Mouse (Mus musculus): ENCODE results near the gene Tmem140. TPM values are rescaled to one million over a fixed set of nuclear protein-coding genes. Genes with fewer than 3 reads are reported as not detected.
A peak's percentile ranks its signal among the peaks of the same experiment; 100 is the strongest.

Tmem140 gene
- total RNA-seq, 2 experiments from 2014 or later = 2.3 to 2.9 TPM

DNA sequence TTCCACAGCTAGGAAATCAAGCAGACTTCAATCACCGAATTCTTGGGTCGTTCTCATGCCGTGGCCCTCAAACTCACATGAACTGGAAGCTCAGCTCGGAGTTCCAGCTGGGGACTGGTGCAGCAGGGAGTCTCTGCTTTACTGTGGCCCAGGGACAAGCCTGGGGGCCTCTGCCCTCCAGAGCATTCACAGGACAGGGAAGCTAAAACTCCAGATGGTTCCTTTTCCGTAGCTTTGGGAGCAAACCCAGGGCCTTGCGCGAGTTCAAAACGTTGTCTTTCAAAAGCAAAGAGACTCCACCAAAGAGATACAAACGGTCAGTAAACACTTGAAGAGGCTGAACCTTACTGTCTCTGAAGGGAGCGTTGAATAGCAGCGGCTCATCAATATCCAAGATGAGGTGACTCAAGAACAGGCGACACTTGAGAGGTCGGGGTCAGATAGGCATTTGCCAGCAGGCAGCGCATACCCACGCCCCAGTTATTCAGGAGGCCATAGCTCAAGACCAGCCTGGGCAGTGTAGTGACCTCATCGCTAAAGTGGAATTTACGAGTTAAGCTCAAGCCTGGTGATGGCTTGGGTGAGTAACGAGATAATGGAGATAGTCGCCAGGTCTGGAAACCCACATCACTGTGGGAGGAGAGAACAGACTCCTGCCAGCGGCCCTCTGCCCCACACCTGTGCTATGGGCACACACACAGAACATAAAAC is 5.7 kb downstream of the Tmem140 start:
- Histone ChIP-seq H3K27ac (peak overlapping the region; percentile 48; the same call in 1 of the 2 replicates), H3K4me3 (no peak overlapping the region)
- no peak for DNase-seq (ENCODE audit: low spot score in 2 of 2)
- no peak for TF ChIP-seq CTCF (conservative IDR thresholded peaks at IDR 0.05)

DNA sequence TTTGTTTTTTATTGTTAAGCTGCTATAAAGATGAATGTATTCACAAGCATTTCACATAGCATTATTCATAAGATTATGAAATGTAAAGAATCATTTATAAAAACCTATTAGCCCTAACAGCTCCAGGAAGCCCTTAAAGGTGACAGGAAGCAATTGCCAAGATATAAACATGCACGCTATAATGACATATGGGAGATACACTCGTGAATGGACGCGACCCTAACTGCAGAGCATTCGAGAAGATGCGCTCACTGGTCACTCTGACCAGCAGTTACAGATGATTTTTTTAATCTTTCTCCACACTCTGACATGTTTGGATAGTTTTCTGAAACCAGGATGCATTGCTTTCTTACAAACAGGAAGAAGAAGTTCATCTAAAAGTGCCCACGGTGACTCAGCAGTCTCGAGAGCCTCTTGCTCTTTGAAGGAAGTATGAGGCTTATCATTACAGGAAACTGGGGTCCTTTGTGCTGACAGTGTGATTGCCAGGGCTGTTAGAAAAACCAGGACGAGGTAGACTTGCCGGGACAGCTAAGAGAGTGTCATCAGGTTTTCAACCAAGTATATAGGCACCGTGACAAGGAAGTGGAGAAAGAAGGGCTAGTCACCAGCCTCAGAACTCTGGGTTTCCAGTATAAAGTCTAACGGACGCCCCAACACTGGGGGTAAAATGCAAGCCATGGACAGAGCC is 6.4 kb downstream of the Tmem140 start:
- DNase-seq (ENCODE audit: low spot score in 2 of 2) = no peak
- peak overlapping the region; percentile 18; the same call in 1 of the 2 replicates for H3K27ac ChIP-seq
- H3K4me3 ChIP-seq = no peak overlapping the region
- TF ChIP-seq CTCF (conservative IDR thresholded peaks at IDR 0.05) = no peak

DNA sequence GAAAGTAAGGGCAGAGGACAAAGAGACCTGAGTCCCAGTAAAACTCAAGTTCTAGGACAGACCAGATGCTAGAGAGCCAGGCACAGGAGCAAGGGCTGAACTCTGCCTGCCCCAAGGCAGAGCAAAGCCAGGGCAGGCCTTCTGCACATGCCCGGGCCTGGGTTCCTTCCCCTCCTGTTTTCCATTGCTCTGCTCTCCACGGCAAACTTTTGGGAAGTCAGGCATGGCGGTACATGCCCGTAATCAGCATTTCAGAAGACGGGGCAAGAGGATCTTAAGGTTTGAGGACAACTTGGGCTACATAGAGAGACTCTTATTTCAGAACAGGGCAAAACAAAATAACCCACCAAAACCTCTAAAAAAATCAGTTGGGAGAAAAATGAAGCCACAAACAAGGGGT is 7.2 kb downstream of the Tmem140 start:
- Histone ChIP-seq H3K4me3 (no peak overlapping the region), H3K27ac (0 out of 2 replicates have a peak overlapping the region, but pooled peaks have one; percentile 18)
- TF ChIP-seq CTCF (conservative IDR thresholded peaks at IDR 0.05) = no peak
- DNase-seq (ENCODE audit: low spot score in 2 of 2) = no peak

DNA sequence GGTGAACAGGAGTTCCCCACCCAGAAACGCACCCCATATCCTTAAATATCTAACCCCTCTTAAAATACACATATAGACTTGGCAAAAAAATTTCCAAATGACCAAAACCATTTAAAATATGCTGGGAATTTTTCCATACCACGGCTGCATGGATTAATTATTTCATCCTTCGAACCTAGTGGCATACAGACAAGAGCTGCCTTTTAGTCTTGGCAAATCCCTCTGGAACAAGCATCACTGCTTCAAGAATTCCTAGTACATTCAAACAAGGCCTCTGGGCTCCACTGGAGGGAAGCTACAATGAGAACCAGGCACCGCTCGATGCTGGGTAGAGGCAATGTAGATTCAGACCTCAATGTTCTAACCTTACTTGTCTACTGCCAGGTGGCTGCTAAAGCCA is 7.8 kb downstream of the Tmem140 start:
- no peak for DNase-seq (ENCODE audit: low spot score in 2 of 2)
- TF ChIP-seq CTCF (conservative IDR thresholded peaks at IDR 0.05) = no peak
- H3K27ac ChIP-seq = no peak overlapping the region
- H3K4me3 ChIP-seq = no peak overlapping the region

DNA sequence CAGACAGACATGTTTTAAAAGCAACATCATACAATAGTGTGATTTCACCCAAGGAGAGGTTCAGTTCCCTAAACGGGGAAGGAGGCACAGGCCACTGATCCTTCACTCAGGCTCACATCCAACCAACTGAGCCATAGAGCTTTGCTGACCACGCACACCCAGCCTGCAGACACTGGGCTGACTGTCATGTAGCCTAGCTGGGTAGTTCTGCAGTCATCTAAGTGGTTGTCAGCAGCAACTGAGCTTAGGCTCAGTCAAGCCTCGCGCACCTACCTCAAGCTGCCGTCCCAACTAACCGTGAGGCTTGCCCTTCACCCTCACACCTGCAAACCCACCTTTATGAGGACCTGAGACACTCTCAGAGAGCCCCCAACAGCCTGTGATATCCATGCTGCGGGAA is 9.0 kb downstream of the Tmem140 start:
- Histone ChIP-seq H3K4me3 (no peak overlapping the region), H3K27ac (no peak overlapping the region)
- no peak for DNase-seq (ENCODE audit: low spot score in 2 of 2)
- TF ChIP-seq CTCF (conservative IDR thresholded peaks at IDR 0.05) = no peak

DNA sequence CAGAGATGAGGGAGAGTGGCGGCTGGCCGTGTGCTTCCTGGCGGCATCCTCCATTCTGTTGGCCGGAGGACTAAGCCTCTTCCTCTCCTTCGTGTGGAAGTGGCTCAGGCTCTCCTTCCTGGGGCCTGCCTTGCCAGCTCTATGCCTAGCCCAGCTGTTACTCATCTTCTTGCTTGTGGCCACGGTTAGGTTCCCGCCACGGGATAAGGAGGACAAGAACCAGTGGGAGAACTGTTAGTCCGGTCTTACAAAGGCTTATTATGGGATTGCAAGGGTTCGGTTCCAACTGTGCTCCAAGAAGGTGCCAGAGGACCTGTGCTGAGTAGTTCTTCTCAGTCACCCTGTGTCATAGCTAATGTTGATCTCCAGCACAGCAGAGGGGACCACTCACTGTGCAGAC is 9.9 kb downstream of the Tmem140 start:
- Histone ChIP-seq H3K27ac (no peak overlapping the region), H3K4me3 (no peak overlapping the region)
- TF ChIP-seq CTCF (conservative IDR thresholded peaks at IDR 0.05) = no peak
- DNase-seq (ENCODE audit: low spot score in 2 of 2) = no peak

DNA sequence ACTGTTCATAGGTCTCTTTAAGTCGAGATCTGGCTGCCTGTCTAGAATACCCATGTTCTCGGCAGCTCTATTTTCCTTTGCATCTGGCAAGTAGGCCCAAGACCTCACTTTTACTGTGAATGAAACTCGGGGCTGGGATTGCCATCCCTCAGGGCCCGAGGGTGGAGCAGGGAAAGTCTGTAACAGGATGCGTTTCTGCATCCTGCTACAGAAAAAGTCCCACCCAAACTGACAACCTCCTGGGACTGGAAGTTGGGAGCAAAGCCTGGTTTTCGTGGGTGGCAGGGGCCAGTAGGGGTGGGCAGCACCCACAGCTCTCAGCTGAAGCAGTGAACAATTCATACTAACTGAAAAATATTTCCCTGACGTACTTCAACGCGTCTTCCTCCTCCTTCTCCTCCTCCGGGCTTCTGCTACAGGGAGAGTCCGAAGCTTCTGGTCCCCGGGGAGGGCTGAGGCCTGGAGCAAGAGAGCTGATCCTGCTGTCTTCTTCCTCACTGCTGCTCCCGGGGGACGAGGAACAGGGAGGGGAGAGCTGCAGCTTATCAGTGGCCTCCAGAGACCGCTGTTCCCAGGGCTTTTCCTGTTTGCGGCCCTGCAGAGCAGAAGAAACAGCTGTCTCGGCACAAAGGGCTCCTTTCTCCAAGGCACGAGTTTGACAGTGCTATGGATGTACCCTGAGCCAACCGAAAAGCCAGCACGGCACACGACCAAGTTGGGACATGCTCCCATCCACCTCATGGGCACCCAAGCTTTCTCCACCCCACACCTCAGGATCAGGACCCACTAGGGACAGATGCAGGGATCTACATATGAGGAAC is 11.4 kb downstream of the Tmem140 start:
- peak; percentile 26 for TF ChIP-seq CTCF (conservative IDR thresholded peaks at IDR 0.05)
- no peak for DNase-seq (ENCODE audit: low spot score in 2 of 2)
- Histone ChIP-seq H3K27ac (peak overlapping the region; percentile 73), H3K4me3 (no peak overlapping the region)

DNA sequence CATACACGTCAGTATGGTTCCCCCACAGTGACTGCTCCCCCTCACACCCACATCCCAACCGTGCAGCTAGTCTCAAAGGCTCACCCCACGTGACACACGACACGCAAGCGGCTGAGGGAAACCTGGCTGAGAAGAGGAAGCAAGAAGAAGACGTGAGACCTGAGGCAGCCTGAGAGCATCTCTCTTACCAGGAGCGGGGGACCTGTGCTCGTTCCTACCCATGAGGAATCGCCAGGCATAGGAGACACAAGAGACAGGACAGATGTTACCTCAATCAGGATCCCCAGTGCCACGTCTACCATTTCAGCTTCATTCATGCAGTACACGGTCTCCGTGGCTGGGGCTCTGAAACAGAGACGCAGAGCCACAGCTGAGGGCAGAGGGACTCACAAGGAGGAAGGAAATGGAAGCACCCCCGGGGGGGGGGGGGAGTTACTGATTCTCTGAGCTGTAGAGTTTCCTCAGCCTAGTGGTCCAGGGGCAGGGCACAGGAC is 12.4 kb downstream of the Tmem140 start:
- H3K4me3 ChIP-seq = 0 out of 2 replicates have a peak overlapping the region, but pooled peaks have one; percentile 13
- peak in 1 of 2 experiments; percentile 32 for DNase-seq (ENCODE audit: low spot score in 2 of 2)
- H3K27ac ChIP-seq = peak overlapping the region; percentile 73
- TF ChIP-seq CTCF (conservative IDR thresholded peaks at IDR 0.05) = no peak

DNA sequence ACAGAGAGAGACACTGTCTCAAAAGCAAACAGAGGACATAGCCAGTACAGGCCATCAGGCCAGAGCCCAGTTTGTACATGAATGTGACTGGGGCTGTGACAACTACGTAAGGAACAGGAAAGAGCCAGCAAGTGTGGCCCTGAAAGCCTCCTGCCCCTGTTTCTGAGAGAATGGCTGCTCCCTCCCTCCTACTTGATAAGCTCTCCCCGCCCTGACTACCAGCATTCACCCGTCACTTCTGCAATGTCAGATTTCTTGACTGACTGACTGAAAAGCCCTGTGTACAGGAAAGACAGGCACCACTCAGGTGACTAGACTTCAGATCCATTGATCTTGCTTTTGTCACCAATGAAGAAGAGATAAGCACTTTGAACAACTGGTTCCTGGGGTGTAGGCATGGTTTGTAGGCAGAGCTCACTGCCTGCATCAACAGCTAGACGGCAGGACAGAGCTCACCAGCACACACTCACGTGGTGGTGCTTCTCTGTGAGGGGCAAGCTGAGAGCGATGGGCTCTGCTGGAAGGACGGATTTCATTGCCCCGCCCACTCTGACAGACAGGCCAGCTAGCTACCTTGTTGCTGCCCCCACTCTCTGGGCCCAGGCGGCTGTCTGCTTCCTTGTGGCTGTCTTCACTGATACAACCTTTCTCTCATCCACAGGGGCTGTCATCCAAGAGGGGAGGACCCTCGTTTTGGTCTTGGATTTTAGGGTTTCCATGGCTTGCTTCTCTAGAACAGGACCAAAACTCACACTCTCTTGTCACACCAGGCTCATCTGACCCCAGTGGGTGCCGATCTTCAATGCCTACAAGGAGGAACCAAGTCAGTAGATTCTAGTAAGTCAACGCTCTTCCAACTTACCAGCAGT is 13.3 kb downstream of the Tmem140 start:
- no peak for DNase-seq (ENCODE audit: low spot score in 2 of 2)
- Histone ChIP-seq H3K4me3 (no peak overlapping the region), H3K27ac (peak overlapping the region; percentile 73)
- peak; percentile 24 for TF ChIP-seq CTCF (conservative IDR thresholded peaks at IDR 0.05)

DNA sequence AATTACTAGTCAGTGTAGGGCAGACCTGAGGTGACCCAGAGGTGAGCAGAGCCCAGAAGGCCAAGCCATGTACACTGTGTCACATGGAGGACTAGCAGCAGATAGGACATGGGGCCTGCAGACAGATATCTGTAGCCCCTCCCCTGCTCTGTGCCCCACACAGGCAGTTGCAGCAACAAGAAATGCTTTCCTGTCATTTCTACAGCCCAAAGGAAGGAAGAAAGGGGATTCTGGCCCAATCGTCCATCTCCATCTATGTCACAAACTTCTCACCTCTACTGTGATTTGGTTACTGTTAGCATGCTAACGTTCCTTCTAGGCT is 13.8 kb downstream of the Tmem140 start:
- TF ChIP-seq CTCF (conservative IDR thresholded peaks at IDR 0.05) = no peak
- H3K4me3 ChIP-seq = peak overlapping the region; percentile 98; the same call in 1 of the 2 replicates
- peak overlapping the region; percentile 98; the same call in 1 of the 2 replicates for H3K27ac ChIP-seq
- no peak for DNase-seq (ENCODE audit: low spot score in 2 of 2)

DNA sequence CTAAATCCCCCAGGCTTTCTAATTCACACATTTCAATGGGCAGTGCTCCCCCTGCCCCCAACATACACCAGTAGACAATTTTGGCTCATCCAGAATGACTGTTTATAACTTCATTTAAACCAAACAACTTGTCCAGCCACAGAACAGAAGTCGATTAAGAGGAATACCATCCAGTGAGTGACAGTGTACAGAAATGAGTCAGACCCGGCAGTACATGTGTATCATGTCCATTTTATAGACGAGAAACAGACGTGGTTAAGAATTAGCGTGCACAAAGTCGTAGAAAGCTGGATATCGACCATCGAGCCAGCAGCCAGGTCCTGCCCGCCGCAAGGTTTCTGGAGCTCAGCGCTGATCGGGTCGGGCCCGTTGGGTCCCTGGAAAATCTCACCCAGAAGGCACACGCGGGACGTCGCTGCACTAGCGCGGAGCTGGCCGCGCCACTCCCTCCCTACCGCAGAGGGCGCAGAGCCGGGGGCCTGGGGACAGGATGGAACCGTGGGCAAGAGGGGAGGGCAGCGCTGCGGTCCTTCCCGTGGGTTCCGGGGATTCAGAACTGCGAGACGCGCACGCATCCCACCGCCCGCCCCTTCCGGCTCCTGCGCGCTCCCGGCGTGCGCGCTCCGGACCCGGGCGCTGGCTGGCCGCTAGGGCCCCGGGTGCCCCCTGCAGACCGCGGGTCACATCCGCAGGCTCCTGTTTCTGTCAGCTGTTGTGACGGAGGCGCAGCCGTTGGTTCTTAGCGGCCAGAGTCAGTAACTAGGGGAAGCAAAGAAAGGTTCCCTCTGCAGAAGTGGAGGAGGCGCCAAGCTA is 14.8 kb downstream of the Tmem140 start, which contains the start of gene Cyren:
Gene Cyren, minus strand, starts transcription at position 552 of the 813 bp plus-strand sequence.
- Histone ChIP-seq H3K27ac (peak within 1 kb of the TSS; percentile 98), H3K4me3 (peak within 1 kb of the TSS; percentile 98)
- peak; percentile 83 for TF ChIP-seq CTCF (conservative IDR thresholded peaks at IDR 0.05)
- DNase-seq (ENCODE audit: low spot score in 2 of 2) = peak; percentile 88

Measured in layer of hippocampus, adult 2 months (tissue).